Mouse (Mus musculus): ENCODE measurements at regions not wholly inside any gene's neighbourhood (a gene's known extent, or its start where the extent isn't known, plus 50 kb on each side); places are given as distances from the start of the nearest gene placed in this dataset.
A peak's percentile ranks its signal among the peaks of the same experiment; 100 is the strongest.

DNA sequence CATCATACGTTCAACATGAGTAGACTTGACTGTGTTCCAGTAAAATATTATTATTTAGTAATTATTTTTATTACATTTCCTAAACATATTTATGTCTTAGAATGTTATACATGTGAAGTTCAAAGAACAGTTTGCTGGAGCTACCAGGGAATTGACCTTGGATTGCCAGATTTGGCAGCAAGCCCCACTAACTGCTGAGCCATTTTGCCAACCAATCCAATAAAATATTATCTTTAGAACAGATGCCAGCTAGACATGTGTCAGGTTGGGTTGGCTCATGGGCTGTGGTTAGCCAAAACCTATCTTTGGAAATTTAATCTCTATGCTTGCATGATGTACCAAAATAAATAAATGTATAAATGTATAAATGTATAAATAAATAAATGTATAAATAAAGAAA is 265.3 kb upstream of the Pbx1 start:
- no peak for ATAC-seq (replicated peaks; ENCODE audit: poor library complexity)

- ATAC-seq (replicated peaks; ENCODE audit: poor library complexity) = no peak
Observed at GRCm38 (mm10) chr1:168686821-168687220, 254.8 kb upstream of the Pbx1 start.

DNA sequence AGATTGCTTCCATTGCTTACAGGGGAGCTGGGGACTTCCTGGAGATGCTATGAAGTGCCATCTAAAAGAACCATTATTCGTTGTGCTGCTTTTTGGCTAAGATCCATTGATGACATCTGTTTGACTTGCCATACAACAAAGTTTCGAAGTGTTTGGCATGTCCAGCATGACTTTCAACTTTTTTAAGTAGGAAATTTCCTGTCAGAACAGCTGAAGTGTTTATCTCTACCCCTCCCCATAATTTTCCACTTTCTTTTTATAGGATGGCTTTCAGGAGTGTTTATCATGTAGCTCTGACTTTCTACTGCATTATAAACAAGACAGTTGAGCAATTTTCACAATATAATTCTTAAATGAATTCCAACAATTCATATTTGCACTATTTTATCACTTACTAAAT is 253.1 kb upstream of the Pbx1 start:
- no peak for ATAC-seq (replicated peaks; ENCODE audit: poor library complexity)

DNA sequence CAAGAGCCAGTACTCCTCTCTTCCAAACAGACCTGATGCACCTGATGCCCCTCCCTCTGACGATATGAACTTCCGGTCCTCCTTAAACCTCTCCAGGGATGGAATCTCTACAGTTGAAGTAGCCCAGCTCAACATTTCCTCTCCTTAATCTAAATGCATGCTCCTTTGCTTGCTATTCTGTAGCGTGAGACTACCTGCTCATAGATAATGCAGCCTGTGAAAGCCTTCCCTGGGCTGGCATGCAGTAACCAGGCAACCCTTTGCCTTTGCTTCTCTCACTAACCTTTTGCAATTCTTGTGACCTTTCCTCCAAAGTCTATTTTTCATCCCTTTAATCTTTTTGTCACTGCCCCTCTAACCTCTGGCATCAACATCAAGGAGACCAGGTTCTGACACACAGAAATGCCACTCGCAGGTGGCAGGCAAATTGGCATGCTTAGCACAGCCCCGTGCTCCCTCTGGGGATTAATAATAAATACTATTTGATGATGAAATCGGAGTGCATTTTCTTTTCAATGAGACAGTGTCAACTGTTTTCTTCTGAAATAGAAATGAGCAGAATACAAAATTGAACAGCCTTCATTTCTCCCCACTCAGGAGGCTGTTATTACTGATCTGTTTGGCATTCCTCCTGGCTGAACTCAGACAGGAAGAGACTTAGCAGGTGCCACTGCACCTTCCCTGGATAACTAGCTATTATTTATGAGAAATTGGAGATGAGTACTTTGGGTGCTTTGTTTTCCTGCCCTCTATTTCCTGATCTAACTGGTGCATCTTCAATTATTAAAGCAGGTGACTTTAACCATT is 249.8 kb upstream of the Pbx1 start:
- ATAC-seq (replicated peaks; ENCODE audit: poor library complexity) = no peak

DNA sequence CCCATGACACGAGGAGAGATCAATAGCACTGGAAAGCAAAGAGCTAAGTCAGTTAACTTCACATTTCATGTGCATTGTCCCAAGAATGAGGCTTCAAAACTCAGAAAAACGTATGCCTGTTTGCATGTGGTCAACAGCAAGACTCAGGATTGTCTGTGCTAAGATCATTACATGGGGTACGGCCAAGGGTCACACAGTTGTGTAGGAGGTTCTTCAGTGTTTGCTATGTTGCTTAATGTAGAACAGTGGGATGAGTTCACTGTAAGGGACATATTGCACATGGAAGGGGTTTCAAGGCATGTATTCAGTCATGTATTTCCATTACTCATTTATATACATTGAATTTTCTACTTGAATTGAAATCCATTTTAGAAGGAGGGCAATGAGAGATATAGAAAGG is 248.6 kb upstream of the Pbx1 start:
- no peak for ATAC-seq (replicated peaks; ENCODE audit: poor library complexity)

- no peak for ATAC-seq (replicated peaks; ENCODE audit: poor library complexity)
Observed at GRCm38 (mm10) chr1:168676418-168677413, 244.6 kb upstream of the Pbx1 start.

DNA sequence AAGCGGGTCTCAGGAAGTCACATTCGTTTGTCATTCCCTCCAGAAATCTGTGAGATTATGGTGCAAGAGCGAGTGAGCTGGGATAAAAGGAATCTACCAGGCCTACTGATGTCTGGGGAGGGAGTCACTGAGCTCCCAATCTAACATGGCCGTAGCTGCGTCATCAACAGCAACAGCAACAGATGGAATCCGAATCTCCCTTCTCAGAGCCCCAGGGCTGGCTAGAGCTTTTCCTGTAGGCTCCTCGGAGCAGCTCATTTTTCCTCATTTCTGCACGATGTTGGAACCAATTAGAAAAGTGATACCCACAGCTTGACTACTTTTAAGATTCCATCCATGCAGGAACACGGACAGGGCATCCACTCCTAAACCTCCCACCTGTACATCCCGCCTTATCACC is 243.7 kb upstream of the Pbx1 start:
- ATAC-seq (replicated peaks; ENCODE audit: poor library complexity) = no peak

DNA sequence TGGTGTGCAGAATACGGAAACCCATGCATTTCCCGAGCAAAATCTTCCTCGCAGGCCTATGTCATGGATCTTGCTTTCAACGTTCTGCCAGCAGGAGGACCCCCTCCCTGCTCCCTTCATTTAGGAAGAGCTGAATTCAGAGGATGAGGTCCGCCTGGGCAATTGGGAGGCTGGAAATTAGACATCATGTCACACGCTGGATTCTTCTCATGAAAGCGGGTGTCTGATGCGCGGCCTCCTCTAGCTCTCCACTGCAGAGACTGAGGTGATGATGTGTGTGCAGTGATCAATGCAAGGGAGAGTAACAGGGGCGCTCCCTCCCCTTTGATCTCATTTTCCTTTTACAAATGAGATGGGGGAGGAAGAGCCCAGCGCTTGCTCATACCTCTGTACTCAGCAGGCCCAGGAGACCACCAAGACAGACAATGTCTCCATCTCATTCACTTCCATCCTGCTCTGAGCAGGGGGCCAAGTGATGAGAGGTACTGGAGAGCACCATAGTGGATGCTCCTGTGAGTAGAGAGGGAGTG is 230.8 kb upstream of the Pbx1 start:
- no peak for ATAC-seq (replicated peaks; ENCODE audit: poor library complexity)

DNA sequence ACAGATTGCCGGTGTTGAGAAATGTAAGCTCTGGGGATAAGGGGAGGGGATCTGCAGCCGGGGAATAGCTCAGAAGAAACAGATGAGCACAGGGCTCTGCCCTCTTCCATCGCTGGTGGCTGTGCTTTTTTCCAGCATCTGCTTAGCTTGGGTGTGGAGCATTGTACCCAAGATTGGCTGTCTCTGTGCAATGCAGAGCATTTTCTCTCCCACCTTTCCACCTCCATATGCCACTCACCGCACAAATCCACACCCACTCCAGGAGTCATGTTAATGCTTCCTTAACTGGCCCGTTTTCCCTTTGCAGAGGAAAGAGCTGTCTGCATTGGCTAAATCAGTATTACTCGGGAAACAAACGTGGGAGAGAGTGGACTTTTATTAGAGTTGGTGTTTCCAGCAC is 228.9 kb upstream of the Pbx1 start:
- no peak for ATAC-seq (replicated peaks; ENCODE audit: poor library complexity)

DNA sequence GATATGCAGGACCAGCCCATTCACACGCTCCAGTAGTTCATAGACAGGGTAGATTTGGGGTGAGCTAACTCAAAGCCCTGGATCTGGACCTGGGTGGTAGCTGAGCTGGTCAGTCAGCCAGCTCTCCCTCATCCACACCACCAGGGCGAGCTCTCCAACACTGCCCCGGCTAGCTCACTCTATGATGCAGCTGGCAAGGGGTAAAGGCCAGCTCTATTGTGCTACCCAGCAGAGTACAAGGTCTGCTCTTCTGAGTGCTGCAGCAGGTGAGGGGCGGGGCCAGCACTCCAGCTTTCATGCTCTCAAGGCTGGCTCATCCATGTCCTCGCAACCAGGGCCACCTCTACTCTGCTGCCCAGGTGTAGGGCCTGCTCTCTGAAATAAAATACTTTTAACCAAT is 227.5 kb upstream of the Pbx1 start:
- ATAC-seq (replicated peaks; ENCODE audit: poor library complexity) = no peak

GRCm38 (mm10) chr1:168632837-168633236 is 200.8 kb upstream of the Pbx1 start:
- 0 out of 2 replicates have a peak, but pooled peaks have one; percentile 42 for ATAC-seq (replicated peaks; ENCODE audit: poor library complexity)

DNA sequence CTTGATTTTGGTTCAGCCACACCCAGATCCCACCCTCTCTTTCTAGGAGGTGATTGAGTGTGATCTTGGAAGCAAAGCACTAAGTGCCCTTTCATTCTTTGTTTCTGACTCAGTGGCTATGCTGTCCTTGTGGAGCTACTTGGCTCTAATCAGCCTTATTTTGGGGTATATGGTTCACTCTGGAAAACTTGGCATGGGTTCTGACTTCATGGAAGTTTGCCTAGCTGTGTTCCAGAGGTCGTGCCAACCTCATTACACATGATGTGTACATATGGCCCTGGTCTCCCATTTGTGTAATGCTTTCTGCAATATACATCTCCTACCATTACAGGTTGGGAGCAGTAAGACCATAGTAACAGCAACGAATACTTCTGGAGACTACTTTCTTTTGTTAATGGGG is 199.9 kb upstream of the Pbx1 start:
- ATAC-seq (replicated peaks; ENCODE audit: poor library complexity) = no peak

DNA sequence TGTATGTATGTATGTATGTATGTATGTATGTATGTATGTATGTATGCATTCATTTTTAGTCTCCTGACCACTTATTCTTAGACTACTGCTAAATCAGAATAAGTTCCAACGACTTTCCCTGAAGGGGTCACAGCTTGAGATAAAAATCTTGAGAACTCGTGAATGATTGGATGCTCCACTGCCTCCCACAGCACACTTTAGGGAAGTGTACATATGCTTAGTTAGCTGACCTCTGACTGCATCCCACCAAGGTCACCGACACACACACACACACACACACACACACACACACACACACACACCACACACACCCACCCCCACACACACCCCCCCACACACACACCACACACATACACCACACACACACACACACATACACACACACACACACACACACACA is 169.9 kb upstream of the Pbx1 start:
- ATAC-seq (replicated peaks; ENCODE audit: poor library complexity) = peak; percentile 64

- 0 out of 2 replicates have a peak, but pooled peaks have one; percentile 15 for ATAC-seq (replicated peaks; ENCODE audit: poor library complexity)
Observed at GRCm38 (mm10) chr1:168600461-168601160, 168.5 kb upstream of the Pbx1 start.

- ATAC-seq (replicated peaks; ENCODE audit: poor library complexity) = no peak
Observed at GRCm38 (mm10) chr1:168598191-168598667, 166.2 kb upstream of the Pbx1 start.

DNA sequence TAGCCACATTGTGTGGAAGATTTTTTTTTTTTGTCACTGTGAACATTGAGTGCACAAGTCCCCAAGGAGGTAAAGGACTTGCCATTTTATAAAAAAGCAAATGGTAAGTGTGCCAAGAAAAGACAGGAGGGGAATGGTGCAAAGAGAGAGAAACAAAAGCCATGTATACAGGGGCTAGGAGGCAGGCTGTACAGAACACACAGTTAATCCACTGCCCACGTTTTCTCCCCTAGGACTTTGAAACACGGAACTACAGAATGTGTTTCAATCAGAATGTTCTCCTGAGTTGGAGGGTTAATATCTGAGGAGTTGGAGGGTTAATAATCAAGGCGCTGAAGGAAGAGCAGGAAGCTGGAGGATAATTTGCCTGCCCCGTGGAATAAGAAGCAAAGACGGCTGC is 165.4 kb upstream of the Pbx1 start:
- no peak for ATAC-seq (replicated peaks; ENCODE audit: poor library complexity)

DNA sequence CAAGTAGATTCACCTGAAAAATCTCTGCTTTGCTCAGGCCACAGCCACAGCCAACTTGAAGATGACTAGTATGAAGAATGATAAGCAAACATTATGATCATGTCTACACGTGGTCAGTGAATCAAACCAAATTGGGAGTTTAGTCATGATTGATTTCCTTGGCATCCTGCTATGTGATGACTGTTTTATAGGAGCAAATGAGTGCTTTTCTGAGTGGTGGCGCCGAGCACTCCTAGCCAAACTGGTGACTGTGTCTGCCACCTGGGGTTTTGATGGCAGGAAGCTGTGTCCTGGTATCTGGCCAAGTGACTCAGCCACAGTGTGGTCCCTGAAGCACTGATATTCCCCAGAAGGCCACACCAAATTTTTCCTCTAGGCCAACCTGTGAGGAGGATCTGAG is 152.1 kb upstream of the Pbx1 start:
- no peak for ATAC-seq (replicated peaks; ENCODE audit: poor library complexity)

- ATAC-seq (replicated peaks; ENCODE audit: poor library complexity) = no peak
Observed at GRCm38 (mm10) chr1:168582434-168582833, 150.4 kb upstream of the Pbx1 start.

GRCm38 (mm10) chr1:168569930-168570515 is 138.0 kb upstream of the Pbx1 start:
- no peak for ATAC-seq (replicated peaks; ENCODE audit: poor library complexity)

GRCm38 (mm10) chr1:168552394-168552793 is 120.3 kb upstream of the Pbx1 start:
- no peak for ATAC-seq (replicated peaks; ENCODE audit: poor library complexity)
